Mouse (Mus musculus) T-helper 2 cell (primary cell): ENCODE results near the gene Atf5.

ENCODE experiments used
- in situ Hi-C: fragments of 300-600 bp; cut with MboI, MseI; formaldehyde crosslinking; loops from one replicate; pipeline ENCODE4 v1.15.1; 2025; ENCODE audit warnings: high pct_unique_total_duplicates

Gene Atf5

GRCm38 (mm10) chr7:44772591-44773204 lies 43.8 kb downstream of the Atf5 start:
- in situ Hi-C loops = no loop called here

DNA sequence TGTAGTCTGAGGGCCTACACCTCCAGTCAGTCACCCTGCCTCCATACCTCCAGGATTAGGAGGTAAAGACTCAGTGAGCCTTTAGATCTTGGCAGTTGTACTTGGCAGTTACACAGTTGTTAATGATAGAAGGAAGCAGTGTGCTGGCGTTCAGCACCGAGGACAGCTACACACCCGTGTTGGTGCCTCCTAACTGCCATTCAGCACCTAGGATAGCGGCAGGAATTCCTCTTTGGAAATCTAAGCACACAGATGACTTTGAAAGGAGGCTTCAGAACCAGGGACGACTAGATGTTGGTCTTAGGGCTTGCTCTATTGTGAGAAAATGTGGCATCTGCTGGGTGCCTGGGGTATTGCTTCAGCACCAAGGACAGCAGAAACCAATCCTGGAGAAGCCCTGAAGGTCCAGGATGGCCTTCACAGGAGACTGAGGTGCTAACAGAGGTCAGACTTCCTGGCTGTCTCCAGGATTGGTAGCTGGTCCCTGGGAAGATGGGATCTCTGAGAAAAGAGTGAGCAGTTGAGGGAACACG lies 46.3 kb downstream of the Atf5 start:
- in situ Hi-C loops = no loop called here

GRCm38 (mm10) chr7:44768129-44768528 lies 48.3 kb downstream of the Atf5 start:
- in situ Hi-C loops = no loop called here
